Mouse (Mus musculus): Measurements from ENCODE around the gene Dgcr2. TPM values are rescaled to one million over a fixed set of nuclear protein-coding genes. Genes with fewer than 3 reads are reported as not detected.

Dgcr2 gene
- total RNA-seq (2023; ENCODE audit: inconsistent age), result 64.1 to 71.8 TPM (median 67.0 TPM) in 4 replicates

DNA sequence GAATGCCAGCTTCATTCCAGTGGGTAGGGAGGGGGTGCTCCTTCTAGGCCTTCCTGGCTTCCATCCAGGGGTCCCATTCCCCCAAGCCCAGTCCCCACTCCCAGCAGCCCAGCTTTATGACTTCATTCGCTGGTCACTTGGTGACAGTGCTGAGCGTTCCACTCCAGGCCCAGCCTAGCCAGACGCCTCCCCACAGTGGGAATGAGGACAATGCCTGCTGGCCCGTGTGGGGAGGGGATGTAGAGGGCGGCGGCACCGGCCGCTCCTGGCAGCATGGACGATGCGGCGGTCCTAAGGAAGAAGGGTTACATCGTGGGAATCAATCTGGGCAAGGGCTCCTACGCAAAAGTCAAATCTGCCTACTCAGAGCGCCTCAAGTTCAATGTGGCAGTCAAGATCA is at the start of gene Dgcr2, which contains the start of gene Tssk2:
Gene Dgcr2, minus strand, starts transcription at position 101 of the 400 bp plus-strand sequence.
Gene Tssk2, plus strand, starts transcription at position 176 of the 400 bp plus-strand sequence.

DNA sequence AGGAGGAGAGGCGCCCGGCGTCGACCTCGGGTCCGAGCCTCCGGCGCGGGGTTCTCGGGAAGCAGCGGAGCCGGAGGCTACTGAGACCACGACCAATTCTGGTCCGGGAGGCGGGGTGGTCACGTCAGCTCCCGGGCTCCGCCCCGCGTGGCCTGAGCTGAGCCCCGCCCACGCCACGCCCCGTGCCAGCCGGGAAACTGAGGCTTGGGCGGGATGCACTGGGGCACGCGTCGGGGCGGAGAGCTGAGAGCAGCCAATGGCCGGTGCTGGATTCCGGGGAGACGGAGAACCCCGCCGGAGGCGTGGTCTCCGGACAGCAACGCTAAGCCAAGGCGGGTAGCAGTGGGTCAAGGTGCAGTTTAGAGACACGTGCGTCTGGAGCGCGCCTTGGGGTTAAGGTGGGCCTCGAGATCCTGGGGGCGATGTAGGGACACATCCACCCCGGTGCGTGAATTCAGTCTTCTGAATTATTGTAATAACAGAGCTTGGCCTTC is 29.8 kb upstream of the Dgcr2 start, which contains the start of gene Slc25a1:
Gene Slc25a1, minus strand, starts transcription at position 133 of the 494 bp plus-strand sequence.

DNA sequence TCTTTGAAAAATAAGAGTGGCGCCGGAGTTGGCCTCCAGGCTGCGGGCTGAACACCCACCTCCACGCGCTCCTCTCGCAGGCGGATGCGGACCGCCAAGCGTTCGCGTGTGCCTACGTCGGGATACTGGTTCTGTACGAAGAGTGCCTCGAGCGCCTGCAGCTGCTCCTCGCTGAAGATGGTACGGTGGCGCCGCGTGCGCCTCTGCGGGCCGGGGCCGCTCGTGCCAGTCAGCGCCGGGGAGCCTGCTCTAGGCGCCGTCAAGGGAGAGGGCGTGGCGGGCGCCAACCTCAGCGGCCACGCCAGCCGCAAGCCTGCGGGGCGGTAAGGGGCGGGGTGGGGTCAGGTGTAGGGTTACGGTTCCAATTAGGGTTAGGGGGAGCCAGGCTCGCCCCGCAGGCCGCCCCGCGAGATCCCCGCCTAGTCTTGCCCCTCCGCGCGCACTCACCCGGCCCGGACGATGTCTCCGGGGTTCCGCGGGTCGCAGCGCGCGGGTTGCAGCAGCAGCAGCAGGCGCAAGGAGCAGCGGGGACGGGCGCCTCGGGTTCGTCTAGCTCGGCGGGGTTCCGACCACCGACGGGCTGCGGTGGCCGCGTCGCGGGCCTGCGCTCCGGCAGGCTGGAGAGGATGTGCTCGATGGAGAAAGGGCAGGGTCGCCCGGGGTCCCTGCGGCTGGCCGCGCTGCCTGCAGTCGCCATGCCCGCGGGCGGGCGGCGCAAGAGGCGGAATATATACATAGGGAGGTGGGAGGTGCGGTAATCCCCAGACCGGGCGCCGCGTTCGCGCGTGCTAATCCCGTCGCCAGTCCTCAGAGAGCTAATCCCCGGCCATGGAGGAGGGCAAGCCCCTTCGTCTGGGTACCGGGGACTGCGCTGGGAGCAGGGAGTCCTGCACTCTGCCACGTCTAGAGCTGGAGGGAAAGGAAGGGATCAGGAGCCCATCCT is 16.2 kb upstream of the Dgcr2 start, which contains the start of gene Gsc2:
Gene Gsc2, minus strand, starts transcription at position 753 of the 943 bp plus-strand sequence.

DNA sequence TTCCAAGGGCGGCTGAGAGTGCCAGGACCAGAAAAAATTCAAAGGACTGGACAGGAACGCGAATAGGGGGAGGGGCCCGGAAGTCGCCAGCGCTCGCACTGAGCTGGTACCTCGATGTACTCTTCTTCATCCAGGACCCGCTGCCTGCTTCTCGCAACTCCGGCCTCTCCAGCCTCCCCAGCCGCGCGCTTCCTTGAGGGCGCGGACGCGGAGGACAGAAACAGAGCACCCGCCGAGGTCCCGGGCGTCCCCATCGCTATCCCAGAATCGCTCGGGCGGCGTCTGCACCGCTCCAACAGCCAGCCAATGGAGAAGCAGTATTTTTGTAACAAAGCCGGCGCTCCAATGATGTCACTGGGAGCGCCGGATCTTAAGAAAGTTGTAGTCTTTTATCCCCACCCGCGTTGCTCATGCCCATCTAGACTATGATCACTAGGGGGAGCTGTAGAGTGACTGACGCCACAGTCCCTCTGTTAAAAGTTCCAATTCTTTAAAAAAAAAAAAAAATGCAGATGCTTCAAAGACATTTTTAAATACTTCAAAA is 12.8 kb upstream of the Dgcr2 start, which contains the start of gene Ess2:
Gene Ess2, minus strand, starts transcription at position 297 of the 544 bp plus-strand sequence.

DNA sequence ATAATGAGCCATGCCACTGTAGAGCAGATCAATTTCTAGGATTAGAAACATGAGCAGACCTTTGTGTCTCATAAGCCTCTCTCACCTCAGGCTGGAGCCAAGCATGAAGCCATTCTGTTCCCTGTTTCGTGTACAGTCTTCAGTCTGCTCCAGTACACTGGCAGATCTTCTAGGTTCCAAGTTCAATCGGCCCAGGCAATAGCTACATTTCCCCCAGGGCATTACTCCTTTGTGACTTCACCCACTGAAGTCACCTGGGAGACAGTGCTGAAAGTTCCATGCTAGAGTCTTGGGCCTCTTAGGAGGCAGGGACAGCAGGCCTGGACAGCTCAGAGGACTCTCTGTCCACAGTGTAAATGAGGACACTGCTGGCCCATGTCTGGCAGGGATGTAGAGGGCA is 4.4 kb downstream of the Dgcr2 start, which contains the start of gene Tssk1:
Gene Tssk1, plus strand, starts transcription at position 301 of the 400 bp plus-strand sequence.

DNA sequence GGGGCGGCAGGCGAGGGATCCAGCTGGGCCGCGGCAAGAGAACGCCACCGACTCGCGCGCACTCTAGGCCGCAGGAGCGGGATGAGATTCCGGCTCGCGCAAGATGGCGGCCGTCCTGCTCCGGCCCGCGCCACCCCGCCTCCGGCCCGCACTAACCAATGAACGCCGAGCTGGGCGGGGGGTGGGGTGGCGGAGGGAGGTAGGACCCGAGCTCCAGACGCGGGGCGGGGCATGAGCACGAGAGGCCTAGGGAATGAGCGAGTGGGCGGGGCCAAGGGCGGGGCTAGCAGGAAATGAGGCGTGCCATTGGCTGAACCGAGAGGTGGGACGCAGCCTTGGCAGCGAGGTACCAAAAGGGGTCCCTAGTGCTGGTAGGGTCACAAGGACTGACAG is 6.8 kb downstream of the Dgcr2 start, which contains the start of gene Gm20518:
Gene Gm20518, minus strand, starts transcription at position 105 of the 393 bp plus-strand sequence.

DNA sequence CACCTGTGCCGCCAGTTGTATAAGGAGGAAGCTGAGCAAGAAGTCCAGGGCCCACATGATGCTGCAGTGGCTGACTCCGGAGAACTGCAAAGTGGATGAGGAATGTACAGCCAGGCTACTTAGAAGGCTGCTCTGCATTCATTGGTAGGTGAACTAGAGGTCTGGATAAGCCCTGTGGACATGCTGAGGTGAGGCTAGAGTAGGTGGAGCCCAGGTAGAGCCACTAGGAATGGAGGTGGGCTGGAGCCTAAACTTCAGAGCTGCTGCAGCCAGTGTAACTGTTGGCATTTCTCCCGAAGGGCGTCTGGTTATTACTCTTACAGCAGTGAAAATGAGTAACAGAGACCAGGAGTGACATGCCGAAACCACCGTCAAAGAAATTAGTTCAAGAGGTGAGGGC is 60.3 kb downstream of the Dgcr2 start, which contains the start of gene Car15:
Gene Car15, minus strand, starts transcription at position 314 of the 400 bp plus-strand sequence.

DNA sequence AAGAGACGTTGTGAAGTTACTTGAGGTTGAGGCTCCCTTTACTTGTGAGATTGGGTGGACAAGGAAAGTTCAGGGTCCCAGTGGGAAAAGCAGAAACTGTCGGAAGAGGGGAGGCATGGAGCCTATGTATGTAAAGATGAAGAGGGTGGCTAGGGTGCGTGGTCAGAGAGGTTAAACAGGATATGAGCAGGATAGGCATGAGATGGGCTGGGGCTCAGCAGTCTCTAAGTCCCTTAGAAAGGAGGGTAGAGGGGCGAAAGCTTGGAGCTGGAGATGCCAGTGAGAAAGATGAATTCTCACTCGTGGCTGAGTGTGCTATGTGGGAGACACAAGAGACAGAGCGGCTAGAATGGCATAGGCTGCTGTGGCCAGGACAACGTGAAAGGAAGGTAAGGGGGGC is 65.5 kb downstream of the Dgcr2 start, which contains the start of gene B830017H08Rik:
Gene B830017H08Rik, plus strand, starts transcription at position 301 of the 400 bp plus-strand sequence.

DNA sequence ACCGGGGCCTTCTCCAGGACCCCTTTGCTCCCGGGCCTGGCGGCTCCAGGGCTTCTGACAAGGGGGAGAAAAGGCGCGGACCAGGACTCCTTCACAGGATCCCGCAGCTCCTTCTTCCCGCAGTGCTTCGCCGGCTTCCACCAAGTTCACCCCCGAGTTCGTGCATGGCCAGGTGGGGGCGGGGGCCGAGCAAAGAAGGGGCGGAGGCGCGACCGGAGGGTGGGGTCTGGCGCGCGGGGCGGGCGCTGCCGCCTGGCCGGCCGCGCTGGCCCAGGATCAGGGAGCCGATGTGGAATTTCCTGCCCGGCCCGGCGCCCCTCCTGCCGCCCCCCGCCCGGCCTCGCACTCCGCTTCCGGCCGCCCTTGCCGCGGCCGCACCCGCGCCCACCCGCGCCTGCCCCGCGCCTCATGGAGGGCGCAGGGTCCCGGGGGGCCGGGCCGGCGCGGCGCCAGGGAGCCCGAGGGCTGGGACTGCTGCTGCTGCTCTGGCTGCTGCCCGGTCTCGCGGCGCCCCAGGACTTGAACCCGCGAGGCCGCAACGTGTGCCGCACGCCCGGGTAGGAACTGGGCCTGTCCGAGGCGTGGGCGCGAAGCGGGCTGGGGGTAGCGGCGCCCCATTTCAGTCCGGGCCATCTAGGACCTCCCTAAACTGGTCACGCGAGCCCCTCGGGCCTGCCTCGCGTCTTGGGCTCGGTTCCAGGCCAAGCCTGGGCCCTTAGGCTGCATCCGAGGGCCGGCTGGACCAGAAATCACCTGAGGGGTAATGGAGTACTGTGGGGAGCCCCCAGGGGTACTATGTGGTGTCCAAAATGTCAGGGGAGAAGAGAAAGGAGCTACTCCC is 101.2 kb downstream of the Dgcr2 start, which contains the start of gene Scarf2:
Gene Scarf2, plus strand, starts transcription at position 312 of the 841 bp plus-strand sequence.

Other genes with a start within 250 kb of the Dgcr2 start
- 126 to 138 TPM (median 127 TPM) in 4 replicates for gene Med15, start 165.7 kb downstream of the Dgcr2 start, total RNA-seq (2023; ENCODE audit: inconsistent age)
- 10.9 to 21.7 TPM (median 12.8 TPM) in 4 replicates for gene Klhl22, start 138.9 kb downstream of the Dgcr2 start, total RNA-seq (2023; ENCODE audit: inconsistent age)
- gene Scarf2, start 101.3 kb downstream of the Dgcr2 start, total RNA-seq (2023; ENCODE audit: inconsistent age), result 0.24 to 0.26 TPM (median 0.24 TPM) in 3 of 4 replicates, not detected in the other
- not detected in 4 replicates for gene B830017H08Rik, start 65.4 kb downstream of the Dgcr2 start, total RNA-seq (2023; ENCODE audit: inconsistent age)
- 13.5 to 20.7 TPM (median 15.1 TPM) in 4 replicates for gene Car15, start 60.2 kb downstream of the Dgcr2 start, total RNA-seq (2023; ENCODE audit: inconsistent age)
- gene Gm20518, start 6.9 kb downstream of the Dgcr2 start, total RNA-seq (2023; ENCODE audit: inconsistent age), result 2.6 to 3.5 TPM (median 2.9 TPM) in 4 replicates
- gene Tssk1, start 4.3 kb downstream of the Dgcr2 start, total RNA-seq (2023; ENCODE audit: inconsistent age), result not detected in 4 replicates
- gene Tssk2, start 75 bp upstream of the Dgcr2 start, total RNA-seq (2023; ENCODE audit: inconsistent age), result not detected in 4 replicates
- gene Ess2, start 12.8 kb upstream of the Dgcr2 start, total RNA-seq (2023; ENCODE audit: inconsistent age), result 56.0 to 63.9 TPM (median 58.8 TPM) in 4 replicates
- gene Gsc2, start 16.5 kb upstream of the Dgcr2 start, total RNA-seq (2023; ENCODE audit: inconsistent age), result not detected in 4 replicates
- 24.4 to 32.4 TPM (median 27.8 TPM) in 4 replicates for gene Slc25a1, start 29.7 kb upstream of the Dgcr2 start, total RNA-seq (2023; ENCODE audit: inconsistent age)
- gene Vpreb2, start 81.9 kb upstream of the Dgcr2 start, total RNA-seq (2023; ENCODE audit: inconsistent age), result not detected in 4 replicates
- gene Dgcr6, start 154.3 kb upstream of the Dgcr2 start, total RNA-seq (2023; ENCODE audit: inconsistent age), result 19.0 to 24.7 TPM (median 23.8 TPM) in 4 replicates
- 8.5 to 13.7 TPM (median 10.6 TPM) in 4 replicates for gene Prodh, start 191.6 kb upstream of the Dgcr2 start, total RNA-seq (2023; ENCODE audit: inconsistent age)
- 0.29 TPM in 1 of 4 replicates, not detected in the others for gene Rtn4r, start 229.1 kb upstream of the Dgcr2 start, total RNA-seq (2023; ENCODE audit: inconsistent age)

Data from B cell, adult (primary cell).